Mouse (Mus musculus) neural tube, embryonic 15.5 days (tissue): Measurements from ENCODE around the gene 4921536K21Rik. TPM values are rescaled to one million over a fixed set of nuclear protein-coding genes. Genes with fewer than 3 reads are reported as not detected.

Experiments
- ATAC-seq: fragments of 200-750 bp; cut with Nextera tagmentation; 2 replicates; pipeline ENCODE4 v1.8.0; 2017; ENCODE audit warnings: mild to moderate bottlenecking, moderate TSS enrichment, moderate library complexity; ENCODE audit not compliant: low FRiP score
- H3K27ac ChIP-seq: fragments of 300-500 bp; sonication (generic); replicated peaks from 2 replicates; pipeline ENCODE4 v1.5.1; 2015; ENCODE audit warnings: mild to moderate bottlenecking, inconsistent platforms
- H3K27me3 ChIP-seq: fragments of 300-500 bp; sonication (generic); replicated peaks from 2 replicates; pipeline ENCODE4 v1.6.1; 2015; ENCODE audit warnings: inconsistent platforms
- H3K36me3 ChIP-seq: fragments of 300-500 bp; sonication (generic); 2 replicates; pipeline ENCODE4 v1.6.1; 2015; ENCODE audit warnings: inconsistent platforms
- H3K4me1 ChIP-seq: fragments of 300-500 bp; sonication (generic); 2 replicates; pipeline ENCODE4 v1.6.1; 2015; ENCODE audit warnings: inconsistent platforms
- H3K4me2 ChIP-seq: fragments of 300-500 bp; sonication (generic); 2 replicates; pipeline ENCODE4 v1.6.1; 2015; ENCODE audit warnings: inconsistent platforms, mild to moderate bottlenecking, moderate library complexity
- H3K4me3 ChIP-seq: fragments of 300-500 bp; sonication (generic); replicated peaks from 2 replicates; pipeline ENCODE4 v1.5.1; 2015; ENCODE audit warnings: mild to moderate bottlenecking, inconsistent platforms
- H3K9ac ChIP-seq: fragments of 300-500 bp; sonication (generic); replicated peaks from 2 replicates; pipeline ENCODE4 v1.6.1; 2015; ENCODE audit warnings: mild to moderate bottlenecking, inconsistent platforms
- H3K9me3 ChIP-seq: fragments of 300-500 bp; sonication (generic); replicated peaks from 2 replicates; pipeline ENCODE4 v1.6.1; 2016; ENCODE audit warnings: inconsistent platforms
- WGBS: fragments of 180-500 bp; shearing (Covaris S2); methylation state at CpG from one replicate; pipeline ENCODE4 v1.1.7; 2015; ENCODE audit warnings: mixed read lengths; 5-methylcytosine and 5-hydroxymethylcytosine counted together
- polyA plus RNA-seq: library from polyadenylated mRNA; unstranded; fragments of >200 nt; fragmentation: Nextera tagmentation; extraction: Ambion mirVana; gene quantifications from 2 replicates; pipeline ENCODE4 v1.2.1, GENCODE M21; 2015

Gene 4921536K21Rik
- polyA plus RNA-seq, 1 experiment from 2014 or later: 0.38 TPM

DNA sequence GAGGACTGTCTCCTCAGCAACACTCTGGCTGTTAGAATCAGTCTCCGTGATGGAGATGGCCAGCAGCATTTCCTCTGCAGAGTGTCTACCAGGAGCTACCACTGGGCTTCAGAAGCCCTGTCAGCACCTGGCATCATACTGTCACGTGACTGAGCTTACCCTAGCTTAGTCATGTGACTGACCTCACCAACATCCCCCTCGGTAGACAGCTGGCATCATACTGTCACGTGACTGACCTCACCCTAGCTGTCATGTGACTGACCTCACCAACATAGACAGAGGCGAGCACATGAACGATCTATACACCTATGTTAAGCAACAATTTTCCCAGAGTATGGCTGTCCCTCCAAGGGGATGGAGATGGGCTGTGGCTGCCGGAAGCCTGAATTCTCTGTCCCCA is 16.2 kb downstream of the 4921536K21Rik start:
- H3K4me3 ChIP-seq: no peak overlapping the region
- H3K27me3 ChIP-seq: no peaks in the 10 kb centered on the region; the same call in 1 of the 2 replicates
- H3K4me2 ChIP-seq: no peak overlapping the region
- no peaks in the 10 kb centered on the region for H3K9me3 ChIP-seq
- H3K27ac ChIP-seq: no peak overlapping the region
- 85% methylated on average over 7 of the region's 7 CpGs for WGBS
- H3K9ac ChIP-seq: no peak overlapping the region
- no peaks in the 10 kb centered on the region for H3K4me1 ChIP-seq
- no peaks in the 10 kb centered on the region for H3K36me3 ChIP-seq
- no peak for ATAC-seq

DNA sequence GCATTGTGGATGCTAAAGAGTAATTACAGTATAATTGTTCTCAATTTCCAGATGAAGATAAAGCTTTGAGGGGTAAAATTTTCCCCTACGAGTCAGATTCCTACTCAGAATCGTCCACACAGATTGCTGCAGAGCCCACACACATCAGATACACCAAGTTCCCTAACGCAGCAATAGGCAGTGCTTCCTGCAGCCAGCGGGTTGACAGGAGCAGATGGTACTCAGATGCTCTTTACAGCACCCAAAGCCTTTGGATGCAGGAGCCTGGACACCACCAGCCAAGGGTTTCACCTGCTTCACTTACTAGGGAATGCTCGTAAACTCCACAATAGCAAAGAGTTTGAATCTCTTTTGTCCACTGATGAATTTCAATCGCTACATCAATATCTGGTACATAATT is 18.5 kb downstream of the 4921536K21Rik start:
- no peak overlapping the region for H3K4me2 ChIP-seq
- ATAC-seq: no peak
- WGBS: 78% methylated on average over 6 of the region's 6 CpGs

GRCm38 (mm10) chr11:3864343-3864742 is 30.6 kb downstream of the 4921536K21Rik start:
- Histone ChIP-seq H3K4me2 (peak overlapping the region; percentile 80), H3K36me3 (no peaks in the 10 kb centered on the region), H3K4me3 (peak overlapping the region; percentile 48), H3K9me3 (no peaks in the 10 kb centered on the region), H3K27ac (0 out of 2 replicates have a peak overlapping the region, but pooled peaks have one; percentile 6), H3K4me1 (peaks cover 18% of the 10 kb centered on the region), H3K27me3 (0 out of 2 replicates have a peak, but pooled peaks cover 8% of the 10 kb centered on the region), H3K9ac (no peak overlapping the region)
- WGBS: 26% methylated on average over 6 of the region's 6 CpGs
- ATAC-seq: 0 out of 2 replicates have a peak, but pooled peaks have one; percentile 28

More for the DNA sequence above, 18.5 kb downstream of the 4921536K21Rik start:
- H3K36me3 ChIP-seq: no peaks in the 10 kb centered on the region
- H3K4me1 ChIP-seq: no peaks in the 10 kb centered on the region
- no peaks in the 10 kb centered on the region for H3K9me3 ChIP-seq
- H3K27ac ChIP-seq: no peak overlapping the region
- no peak overlapping the region for H3K4me3 ChIP-seq
- H3K9ac ChIP-seq: no peak overlapping the region
- no peaks in the 10 kb centered on the region; the same call in 1 of the 2 replicates for H3K27me3 ChIP-seq

DNA sequence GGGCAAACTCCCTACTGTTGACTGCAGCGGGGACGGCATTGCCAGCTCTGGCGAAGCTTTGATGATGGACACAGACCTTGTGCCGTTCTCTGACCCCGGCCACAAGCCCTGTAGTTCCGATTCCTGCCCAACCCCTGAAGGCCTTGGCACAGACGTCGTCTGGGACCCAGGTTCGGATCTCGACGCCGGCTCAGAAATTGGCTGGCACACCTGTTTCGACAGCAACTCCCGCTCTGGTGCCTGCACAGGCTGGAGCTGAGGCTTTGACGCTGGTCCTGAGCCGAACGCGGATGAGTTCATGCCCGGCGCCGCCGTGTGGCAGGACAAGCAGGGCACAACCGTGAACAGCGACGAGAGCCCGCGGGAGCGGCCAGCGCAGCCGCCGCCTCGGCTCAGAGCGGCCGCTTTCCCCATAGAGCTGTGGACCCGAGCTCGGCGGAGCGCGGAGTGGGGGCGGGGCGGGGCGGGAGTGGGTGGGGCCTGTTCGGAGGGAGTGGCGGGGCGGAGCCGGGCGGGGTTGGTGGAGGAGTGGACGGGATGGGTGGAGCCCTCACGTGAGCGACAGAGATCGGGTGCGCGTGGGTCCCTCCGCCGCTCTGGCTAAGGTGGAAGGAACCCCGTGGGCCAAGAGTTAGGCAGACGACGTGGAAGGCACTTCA is 31.3 kb downstream of the 4921536K21Rik start, which contains the start of gene Osbp2:
Osbp2 (minus strand) TSS at position 450 of the 659 bp plus-strand sequence.
- H3K9me3 ChIP-seq: no peaks in the 10 kb centered on the region
- H3K9ac ChIP-seq: peak within 1 kb of the TSS; percentile 51
- H3K36me3 ChIP-seq: no peaks in the 10 kb centered on the region
- WGBS: 3% methylated on average over 58 of the region's 58 CpGs
- H3K4me3 ChIP-seq: peak within 1 kb of the TSS; percentile 48
- H3K4me2 ChIP-seq: peak within 1 kb of the TSS; percentile 80
- H3K4me1 ChIP-seq: peaks cover 18% of the 10 kb centered on the region
- peak; percentile 91 for ATAC-seq
- H3K27ac ChIP-seq: 0 out of 2 replicates have a peak within 1 kb of the TSS, but pooled peaks have one; percentile 6
- H3K27me3 ChIP-seq: 0 out of 2 replicates have a peak, but pooled peaks cover 8% of the 10 kb centered on the region

DNA sequence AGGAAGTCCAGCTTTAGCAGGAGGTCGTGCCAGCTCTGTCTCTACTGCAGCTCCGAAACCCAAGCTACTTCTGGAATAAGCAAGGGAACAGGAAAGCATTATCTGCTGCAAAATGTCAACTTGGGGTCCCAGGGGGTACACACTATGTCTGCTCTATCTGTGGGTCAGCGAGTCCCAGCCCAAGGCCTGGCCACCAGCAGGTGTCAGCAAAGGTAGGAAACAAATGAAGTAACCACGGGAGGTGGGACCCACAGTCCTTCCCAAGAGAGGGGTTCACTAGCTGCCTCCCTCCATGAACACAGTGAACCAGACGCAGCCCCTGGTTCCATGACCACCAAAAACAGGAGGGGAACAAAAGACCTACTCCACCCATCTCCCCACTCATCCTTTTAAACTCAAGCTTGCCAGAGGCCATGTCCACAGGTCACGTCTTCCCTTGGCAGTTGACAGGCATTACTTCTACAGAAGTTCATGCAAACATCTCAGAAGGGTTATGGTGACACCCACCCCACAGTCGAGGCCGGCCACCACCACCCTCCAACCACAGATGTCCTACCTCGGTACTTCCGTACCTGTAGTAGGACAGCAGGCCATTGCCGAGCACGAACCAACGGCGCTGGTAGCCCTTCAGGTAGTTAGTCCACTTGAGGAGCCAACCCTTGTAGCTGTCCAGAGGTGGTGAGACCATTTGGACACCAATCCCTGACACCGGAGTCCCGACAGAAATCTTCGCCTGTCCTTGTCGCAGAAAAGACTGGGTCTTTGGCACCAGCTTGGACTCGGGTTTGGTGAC is 32.0 kb downstream of the 4921536K21Rik start:
- H3K27me3 ChIP-seq: 0 out of 2 replicates have a peak, but pooled peaks cover 8% of the 10 kb centered on the region
- H3K27ac ChIP-seq: no peak overlapping the region
- H3K4me3 ChIP-seq: peak overlapping the region; percentile 48
- WGBS: 76% methylated on average over 19 of the region's 19 CpGs
- H3K4me2 ChIP-seq: peak overlapping the region; percentile 80
- peaks cover 18% of the 10 kb centered on the region for H3K4me1 ChIP-seq
- no peak overlapping the region; the same call in 1 of the 2 replicates for H3K9ac ChIP-seq
- no peaks in the 10 kb centered on the region for H3K9me3 ChIP-seq
- ATAC-seq: peak; percentile 7; the same call in 1 of the 2 replicates
- no peaks in the 10 kb centered on the region for H3K36me3 ChIP-seq

GRCm38 (mm10) chr11:3860361-3860760 is 34.5 kb downstream of the 4921536K21Rik start:
- H3K27me3 ChIP-seq: 0 out of 2 replicates have a peak, but pooled peaks cover 3% of the 10 kb centered on the region
- no peak overlapping the region for H3K27ac ChIP-seq
- H3K4me1 ChIP-seq: peaks cover 18% of the 10 kb centered on the region
- H3K4me2 ChIP-seq: no peak overlapping the region
- no peaks in the 10 kb centered on the region for H3K9me3 ChIP-seq
- H3K9ac ChIP-seq: no peak overlapping the region
- H3K36me3 ChIP-seq: no peaks in the 10 kb centered on the region
- no peak for ATAC-seq
- no peak overlapping the region for H3K4me3 ChIP-seq
- WGBS: 80% methylated on average over 4 of the region's 4 CpGs

GRCm38 (mm10) chr11:3859778-3860177 is 35.1 kb downstream of the 4921536K21Rik start:
- WGBS: 94% methylated on average over 4 of the region's 4 CpGs
- peaks cover 18% of the 10 kb centered on the region for H3K4me1 ChIP-seq

DNA sequence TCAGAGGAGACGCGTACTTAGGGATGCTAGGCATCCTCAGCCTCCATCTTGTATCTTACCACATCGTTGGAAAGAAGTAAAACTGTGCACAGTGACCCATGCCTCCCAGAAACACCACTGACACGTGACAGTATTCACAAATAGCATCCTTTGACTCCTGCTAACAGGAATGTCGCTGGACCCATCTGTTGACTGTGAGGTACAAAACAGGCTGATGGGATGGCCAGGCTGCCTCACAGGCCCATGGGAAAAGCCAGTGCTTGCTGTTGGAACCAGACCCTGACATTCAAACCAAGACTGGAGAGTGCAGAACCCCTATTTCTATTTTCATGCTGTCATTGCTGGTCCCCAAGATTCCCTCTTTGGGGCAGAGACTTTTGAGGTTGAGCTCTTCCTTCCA is 37.0 kb downstream of the 4921536K21Rik start:
- 77% methylated on average over 5 of the region's 5 CpGs for WGBS
- Histone ChIP-seq H3K27ac (no peak overlapping the region), H3K4me2 (no peak overlapping the region), H3K4me1 (peaks cover 10% of the 10 kb centered on the region), H3K9me3 (no peaks in the 10 kb centered on the region), H3K36me3 (no peaks in the 10 kb centered on the region), H3K4me3 (no peak overlapping the region), H3K9ac (no peak overlapping the region), H3K27me3 (0 out of 2 replicates have a peak, but pooled peaks cover 1% of the 10 kb centered on the region)
- ATAC-seq: no peak

More at GRCm38 (mm10) chr11:3859778-3860177, 35.1 kb downstream of the 4921536K21Rik start:
- no peak overlapping the region for H3K4me3 ChIP-seq
- no peak overlapping the region for H3K4me2 ChIP-seq
- H3K27ac ChIP-seq: no peak overlapping the region
- no peaks in the 10 kb centered on the region for H3K9me3 ChIP-seq
- no peak for ATAC-seq
- 0 out of 2 replicates have a peak, but pooled peaks cover 3% of the 10 kb centered on the region for H3K27me3 ChIP-seq
- H3K36me3 ChIP-seq: no peaks in the 10 kb centered on the region
- no peak overlapping the region for H3K9ac ChIP-seq

GRCm38 (mm10) chr11:3855846-3856245 is 39.1 kb downstream of the 4921536K21Rik start:
- no peak overlapping the region for H3K4me3 ChIP-seq
- no peaks in the 10 kb centered on the region for H3K9me3 ChIP-seq
- no peak overlapping the region for H3K4me2 ChIP-seq
- H3K9ac ChIP-seq: no peak overlapping the region
- no peak overlapping the region for H3K27ac ChIP-seq
- WGBS: 91% methylated on average over 5 of the region's 5 CpGs
- H3K27me3 ChIP-seq: no peaks in the 10 kb centered on the region
- H3K36me3 ChIP-seq: no peaks in the 10 kb centered on the region
- 0 out of 2 replicates have a peak, but pooled peaks cover 9% of the 10 kb centered on the region for H3K4me1 ChIP-seq
- ATAC-seq: no peak

- 91% methylated on average over 3 of the region's 3 CpGs for whole genome bisulfite sequencing
- ATAC-seq: no peak
- H3K27ac ChIP-seq: peak overlapping the region; percentile 60
Observed at GRCm38 (mm10) chr11:3854156-3854555, 40.7 kb downstream of the 4921536K21Rik start.

GRCm38 (mm10) chr11:3853481-3854034 is 41.3 kb downstream of the 4921536K21Rik start:
- H3K36me3 ChIP-seq: no peaks in the 10 kb centered on the region
- no peak overlapping the region for H3K4me2 ChIP-seq
- no peaks in the 10 kb centered on the region for H3K27me3 ChIP-seq
- no peak overlapping the region for H3K9ac ChIP-seq
- no peak overlapping the region for H3K4me3 ChIP-seq
- H3K4me1 ChIP-seq: 0 out of 2 replicates have a peak, but pooled peaks cover 9% of the 10 kb centered on the region
- H3K27ac ChIP-seq: peak overlapping the region; percentile 60
- peak; percentile 77; the same call in 1 of the 2 replicates for ATAC-seq
- H3K9me3 ChIP-seq: no peaks in the 10 kb centered on the region
- WGBS: 41% methylated on average over 5 of the region's 5 CpGs

More at GRCm38 (mm10) chr11:3854156-3854555, 40.7 kb downstream of the 4921536K21Rik start:
- 0 out of 2 replicates have a peak, but pooled peaks cover 9% of the 10 kb centered on the region for H3K4me1 ChIP-seq
- no peak overlapping the region for H3K4me2 ChIP-seq
- no peak overlapping the region for H3K4me3 ChIP-seq
- H3K36me3 ChIP-seq: no peaks in the 10 kb centered on the region
- H3K9me3 ChIP-seq: no peaks in the 10 kb centered on the region
- H3K9ac ChIP-seq: no peak overlapping the region
- no peaks in the 10 kb centered on the region for H3K27me3 ChIP-seq
